Mouse (Mus musculus): ENCODE results near the gene Atp6v0b. TPM values are rescaled to one million over a fixed set of nuclear protein-coding genes. Genes with fewer than 3 reads are reported as not detected.

Atp6v0b gene
- polyA plus RNA-seq (2014; fragmentation: Illumina TruSeq; extraction: RNeasy Lipid Tissue Mini Kit (QIAGEN cat#74804); ENCODE audit: low read depth, low replicate concordance), result 78.1 TPM

DNA sequence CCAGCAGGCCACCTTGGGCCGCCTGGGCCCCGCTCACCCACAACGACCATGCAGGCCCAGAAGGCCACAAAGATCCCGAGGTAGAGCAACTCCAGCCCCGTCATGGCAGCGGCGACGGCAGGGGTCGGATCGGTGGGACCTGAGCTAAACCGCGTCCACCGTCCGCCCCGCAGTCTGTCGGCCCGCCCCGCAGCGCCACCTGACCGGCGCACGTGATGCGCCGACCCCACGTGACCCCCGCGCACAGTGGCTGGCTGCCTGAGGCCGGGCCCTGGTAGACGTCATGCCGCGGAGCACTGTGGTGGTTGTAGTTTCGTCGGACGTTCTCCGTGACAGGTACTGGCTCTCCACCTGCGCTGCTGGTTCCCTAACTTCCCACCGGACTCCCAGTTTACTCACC is at the start of gene Atp6v0b:
Gene Atp6v0b (minus strand): TSS at position 201 of the 400 bp plus-strand sequence.

DNA sequence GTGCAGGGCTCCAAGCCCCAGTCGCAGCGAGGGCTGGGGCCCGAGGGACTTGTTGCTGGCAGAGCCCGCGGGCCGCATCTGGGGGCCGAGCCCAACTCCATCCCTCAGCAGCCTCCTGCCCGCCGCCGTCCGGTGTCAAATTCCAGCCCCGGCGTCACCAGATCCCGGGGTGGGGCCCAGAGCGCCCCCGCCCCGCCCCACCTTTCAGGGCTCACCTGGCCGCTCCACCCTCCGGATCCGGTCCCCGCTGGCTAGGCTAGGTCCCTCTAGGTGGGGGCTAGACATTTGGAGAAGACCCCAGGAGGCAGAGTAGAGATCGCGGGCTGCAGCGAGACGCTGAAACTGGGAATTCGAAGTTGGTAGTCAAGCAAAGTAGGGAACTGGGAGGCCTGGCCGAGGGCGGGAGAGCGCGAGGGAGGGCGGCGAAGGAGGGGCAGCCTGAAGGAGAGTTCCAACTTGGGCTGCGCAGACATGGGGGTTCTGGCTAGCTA is 42.3 kb upstream of the Atp6v0b start, which contains the start of gene Artn:
Gene Artn (minus strand): TSS at position 373 of the 491 bp plus-strand sequence.

DNA sequence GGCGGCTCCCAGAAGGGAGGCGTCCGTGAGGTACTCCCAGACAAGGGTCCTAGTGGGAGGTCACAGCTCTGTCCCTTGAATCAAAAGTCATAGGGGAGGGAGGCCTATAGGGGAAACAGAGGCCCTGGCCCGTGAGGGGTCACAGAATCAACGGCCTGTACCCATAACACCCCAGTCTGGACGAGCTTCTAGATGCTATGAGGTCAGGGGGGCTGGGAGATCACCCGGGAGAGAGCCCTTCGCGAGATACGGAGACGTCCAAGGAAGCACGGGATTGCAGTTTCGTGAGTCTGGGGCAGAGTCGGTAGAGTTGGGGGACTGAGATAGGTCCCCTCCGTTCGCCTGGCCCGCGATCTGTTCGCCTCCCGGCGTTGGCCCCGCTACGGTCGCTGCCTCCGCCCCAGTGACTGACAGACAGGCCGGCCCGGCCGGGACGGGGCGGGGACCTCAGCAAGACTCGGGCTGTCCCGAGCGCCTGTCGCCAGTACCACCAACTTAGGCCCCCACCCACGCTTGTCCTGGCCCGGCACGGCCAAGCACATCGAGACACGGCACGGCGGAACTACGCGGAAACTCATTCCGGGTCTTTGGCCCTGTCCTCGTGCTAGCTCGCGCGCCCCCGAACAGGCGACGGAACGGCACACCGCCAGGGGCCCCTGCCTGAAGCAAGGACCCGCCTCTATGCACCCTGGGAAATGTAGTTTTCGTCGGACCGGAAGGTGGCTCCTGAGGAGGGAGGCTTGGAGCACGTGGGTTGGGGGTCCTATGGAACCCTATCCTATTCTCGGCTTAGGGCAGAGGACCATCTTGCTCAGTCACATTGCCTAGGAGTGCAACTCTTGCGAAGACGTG is 27.7 kb upstream of the Atp6v0b start, which contains the start of gene Ipo13:
Gene Ipo13 (minus strand): TSS at position 409 of the 852 bp plus-strand sequence.

DNA sequence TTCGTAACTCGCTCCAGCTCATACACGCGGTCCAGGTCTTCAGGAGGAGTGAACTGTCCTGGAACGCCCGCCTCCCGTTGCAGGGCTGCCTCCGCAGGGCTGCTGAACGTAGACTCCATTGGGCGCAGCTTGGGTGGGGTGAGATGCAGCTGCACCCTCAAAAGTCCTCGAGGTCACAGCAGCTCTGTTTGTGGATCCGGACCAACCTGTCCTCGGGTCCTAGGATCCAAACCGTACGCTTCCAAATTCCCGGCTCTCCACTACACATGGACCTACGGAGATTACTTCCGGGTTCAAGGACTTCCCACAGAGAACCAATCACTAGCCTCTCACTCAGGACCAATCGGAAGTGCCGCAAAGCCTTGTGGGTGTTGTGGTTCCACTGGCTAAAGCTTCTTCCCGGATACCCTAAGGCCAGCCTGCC is 4.6 kb upstream of the Atp6v0b start, which contains the start of gene Dph2:
Gene Dph2 (minus strand): TSS at position 295 of the 424 bp plus-strand sequence.

DNA sequence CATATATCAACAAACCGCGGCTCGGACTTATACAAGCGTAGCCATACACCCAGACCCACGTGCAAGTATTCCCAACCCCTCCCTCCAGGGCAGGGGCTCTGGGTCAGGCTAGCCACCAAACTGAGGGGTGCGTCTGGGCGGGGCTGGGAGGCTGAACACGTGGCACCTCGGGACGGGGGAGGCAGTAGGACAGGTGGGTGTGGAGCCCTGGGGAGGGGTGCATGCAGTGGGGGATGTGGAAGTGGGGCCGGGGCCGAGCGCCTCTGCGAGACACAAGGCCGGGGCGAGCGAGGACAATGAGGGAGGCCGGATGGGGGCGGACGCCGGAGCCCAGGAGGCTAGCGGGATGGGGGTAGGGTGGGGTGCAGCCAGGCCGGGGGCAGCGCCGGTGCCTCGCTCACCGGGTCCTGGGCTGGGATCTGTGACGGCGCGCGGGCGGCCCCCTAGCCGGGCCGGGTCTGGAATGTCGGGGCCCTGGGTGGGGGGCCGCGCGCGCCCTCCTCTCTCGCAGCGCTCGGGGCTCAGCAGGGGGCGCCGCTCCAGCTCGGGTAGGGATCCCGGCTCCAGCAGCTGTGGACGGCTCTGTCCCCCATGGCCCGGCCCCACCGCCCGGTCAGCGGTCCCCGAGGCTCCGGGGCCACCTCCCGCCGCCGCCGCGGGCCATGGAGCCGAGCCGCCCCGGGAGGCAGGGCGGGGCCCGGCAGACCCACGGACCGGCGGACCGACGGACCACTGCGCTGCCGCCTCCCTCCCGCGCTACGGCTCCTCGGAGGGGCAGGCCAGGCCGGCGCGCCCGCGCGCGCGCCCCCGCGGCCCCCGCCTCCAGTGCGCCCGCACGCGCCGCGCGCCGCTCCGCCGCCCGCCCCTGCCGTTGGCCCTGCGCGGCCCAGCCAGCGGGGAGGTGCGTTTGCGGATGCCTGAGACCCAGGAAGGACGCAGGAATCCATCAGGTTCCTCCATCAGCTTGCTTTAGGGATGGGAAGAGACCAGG is 4.1 kb downstream of the Atp6v0b start, which contains the start of gene B4galt2:
Gene B4galt2 (minus strand): TSS at position 787 of the 991 bp plus-strand sequence.

DNA sequence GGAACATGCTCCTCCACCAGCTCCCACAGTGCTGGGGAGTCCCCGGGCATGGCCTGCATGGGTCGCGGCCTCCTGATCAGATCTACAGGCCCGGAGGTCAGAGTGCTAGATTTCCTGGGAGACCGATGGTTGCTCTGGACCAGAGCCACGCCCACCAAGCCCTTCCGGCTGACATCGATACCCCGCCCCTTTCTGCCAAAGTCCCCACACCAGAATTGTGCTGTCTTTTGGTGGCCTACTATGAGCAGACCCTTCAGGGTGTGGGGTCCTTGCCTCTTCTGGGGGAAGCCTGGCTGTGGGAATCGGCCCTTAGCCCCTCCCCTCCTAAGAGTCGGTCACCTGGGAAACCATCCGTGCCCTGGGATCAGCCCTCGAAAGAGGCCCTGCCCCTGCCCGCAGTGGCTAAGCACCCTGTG is 14.7 kb downstream of the Atp6v0b start, which contains the start of gene Ccdc24:
Gene Ccdc24 (minus strand): TSS at position 87 of the 416 bp plus-strand sequence.

DNA sequence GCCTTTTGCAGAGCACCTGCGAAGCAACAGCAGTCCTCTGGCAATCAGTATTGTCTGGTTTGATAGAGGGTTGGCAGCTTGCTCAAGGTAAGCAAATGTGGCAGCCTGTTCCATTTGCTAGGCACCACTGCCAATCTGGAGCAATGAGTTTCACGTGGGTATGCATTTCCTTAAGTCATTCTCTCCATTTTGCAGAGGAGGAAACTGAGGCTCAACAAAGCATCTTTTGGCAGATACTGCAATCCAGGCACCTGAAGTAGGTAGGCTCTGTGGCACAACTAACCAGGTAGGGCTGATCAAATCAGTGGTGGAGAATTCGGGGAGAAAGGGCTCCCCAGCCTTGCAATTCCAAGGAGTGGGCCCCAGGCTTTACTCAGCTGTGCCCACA is 52.7 kb downstream of the Atp6v0b start, which contains the start of gene Slc6a9:
Gene Slc6a9 (plus strand): TSS at position 50 of the 388 bp plus-strand sequence.

Other genes with a start within 250 kb of the Atp6v0b start
- 0.76 TPM for gene Dmap1, start 205.1 kb downstream of the Atp6v0b start, polyA plus RNA-seq (2014; fragmentation: Illumina TruSeq; extraction: RNeasy Lipid Tissue Mini Kit (QIAGEN cat#74804); ENCODE audit: low read depth, low replicate concordance)
- not detected for gene Gm12845, start 162.9 kb downstream of the Atp6v0b start, polyA plus RNA-seq (2014; fragmentation: Illumina TruSeq; extraction: RNeasy Lipid Tissue Mini Kit (QIAGEN cat#74804); ENCODE audit: low read depth, low replicate concordance)
- not detected for gene Klf17, start 121.7 kb downstream of the Atp6v0b start, polyA plus RNA-seq (2014; fragmentation: Illumina TruSeq; extraction: RNeasy Lipid Tissue Mini Kit (QIAGEN cat#74804); ENCODE audit: low read depth, low replicate concordance)
- 3.3 TPM for gene Slc6a9, start 52.8 kb downstream of the Atp6v0b start, polyA plus RNA-seq (2014; fragmentation: Illumina TruSeq; extraction: RNeasy Lipid Tissue Mini Kit (QIAGEN cat#74804); ENCODE audit: low read depth, low replicate concordance)
- gene Ccdc24, start 14.8 kb downstream of the Atp6v0b start, polyA plus RNA-seq (2014; fragmentation: Illumina TruSeq; extraction: RNeasy Lipid Tissue Mini Kit (QIAGEN cat#74804); ENCODE audit: low read depth, low replicate concordance), result not detected
- gene B4galt2, start 3.8 kb downstream of the Atp6v0b start, polyA plus RNA-seq (2014; fragmentation: Illumina TruSeq; extraction: RNeasy Lipid Tissue Mini Kit (QIAGEN cat#74804); ENCODE audit: low read depth, low replicate concordance), result not detected
- gene Dph2, start 4.7 kb upstream of the Atp6v0b start, polyA plus RNA-seq (2014; fragmentation: Illumina TruSeq; extraction: RNeasy Lipid Tissue Mini Kit (QIAGEN cat#74804); ENCODE audit: low read depth, low replicate concordance), result 4.6 TPM
- 1.0 TPM for gene Ipo13, start 27.7 kb upstream of the Atp6v0b start, polyA plus RNA-seq (2014; fragmentation: Illumina TruSeq; extraction: RNeasy Lipid Tissue Mini Kit (QIAGEN cat#74804); ENCODE audit: low read depth, low replicate concordance)
- gene Artn, start 42.4 kb upstream of the Atp6v0b start, polyA plus RNA-seq (2014; fragmentation: Illumina TruSeq; extraction: RNeasy Lipid Tissue Mini Kit (QIAGEN cat#74804); ENCODE audit: low read depth, low replicate concordance), result not detected
- 2.9 TPM for gene St3gal3, start 247.6 kb upstream of the Atp6v0b start, polyA plus RNA-seq (2014; fragmentation: Illumina TruSeq; extraction: RNeasy Lipid Tissue Mini Kit (QIAGEN cat#74804); ENCODE audit: low read depth, low replicate concordance)